Mouse (Mus musculus) urinary bladder, postnatal 10 days (tissue): ENCODE results near the gene Olfr1180.
"Not testable (repeated sequence)": the region's sequence is repeated elsewhere in the genome, so short reads cannot be mapped to it uniquely, and the experiment has no call there.

ENCODE experiments used
- DNase-seq: peaks from one replicate; pipeline ENCODE4 v3.0.0; 2022; ENCODE audit warnings: low spot score

The Olfr1180 gene

DNA sequence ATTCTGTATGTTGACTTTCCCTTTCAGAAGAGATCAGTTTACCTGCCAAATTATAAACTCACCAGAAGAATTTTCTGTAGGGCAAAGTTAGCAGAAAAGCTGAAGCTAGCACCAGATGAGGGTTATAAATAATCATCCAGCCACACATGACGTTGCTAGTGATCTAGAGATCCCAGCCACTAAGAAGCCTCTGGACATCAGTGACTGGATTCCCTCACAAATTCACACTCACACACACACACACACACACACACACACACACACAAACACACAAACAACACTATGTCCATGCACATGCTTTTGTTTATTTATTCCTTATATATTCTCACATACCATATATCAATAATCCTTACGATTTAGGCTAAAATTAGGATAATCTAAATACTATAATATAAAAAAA is at the start of gene Olfr1180:
Gene Olfr1180, minus strand, starts transcription at position 101 of the 400 bp plus-strand sequence.
- DNase-seq = no peak

DNA sequence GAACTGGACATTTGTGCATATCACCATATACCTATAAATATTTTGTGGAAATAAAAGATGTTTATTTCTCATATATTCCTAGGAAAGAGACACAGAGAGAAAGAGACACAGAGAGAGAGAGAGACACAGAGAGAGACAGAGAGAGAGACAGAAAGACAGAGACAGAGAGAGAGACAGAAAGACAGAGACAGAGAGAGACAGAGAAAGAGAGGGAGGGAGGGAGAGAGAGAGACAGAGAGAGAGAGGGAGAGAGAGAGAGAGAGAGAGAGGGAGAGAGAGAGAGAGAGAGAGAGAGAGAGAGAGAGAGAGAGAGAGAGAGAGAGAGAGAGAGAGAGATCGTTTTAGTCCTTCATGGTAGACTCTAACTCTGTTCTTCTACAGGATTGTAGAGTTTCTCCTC is 35.6 kb upstream of the Olfr1180 start, which contains the start of gene Olfr1183:
Gene Olfr1183, plus strand, starts transcription at position 301 of the 400 bp plus-strand sequence.
- not testable (repeated sequence) for DNase-seq

DNA sequence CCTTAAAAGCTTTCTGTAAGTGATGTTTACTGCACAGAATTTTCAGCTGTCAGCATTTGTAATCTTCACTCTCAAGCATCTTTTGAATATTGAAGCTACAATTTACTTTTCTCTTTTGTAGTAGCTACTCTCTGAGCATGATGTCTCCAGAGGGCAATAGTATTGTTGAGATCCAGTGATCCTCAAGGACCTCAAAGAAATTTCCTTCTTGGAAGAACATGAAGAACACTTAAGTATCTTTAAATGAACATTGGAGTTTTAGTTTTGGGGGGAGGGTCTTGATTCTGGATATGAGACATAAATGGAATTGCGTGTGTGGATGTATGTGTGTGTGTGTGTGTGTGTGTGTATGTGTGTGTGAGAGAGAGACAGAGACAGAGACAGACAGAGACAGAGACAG is 30.1 kb upstream of the Olfr1180 start, which contains the start of gene Gm13757:
Gene Gm13757, minus strand, starts transcription at position 101 of the 400 bp plus-strand sequence.
- no peak for DNase-seq

GRCm38 (mm10) chr2:88426071-88426470 is 7.1 kb upstream of the Olfr1180 start, which contains the start of gene Olfr1181:
Gene Olfr1181, minus strand, starts transcription at chr2:88426171.
- no peak for DNase-seq

DNA sequence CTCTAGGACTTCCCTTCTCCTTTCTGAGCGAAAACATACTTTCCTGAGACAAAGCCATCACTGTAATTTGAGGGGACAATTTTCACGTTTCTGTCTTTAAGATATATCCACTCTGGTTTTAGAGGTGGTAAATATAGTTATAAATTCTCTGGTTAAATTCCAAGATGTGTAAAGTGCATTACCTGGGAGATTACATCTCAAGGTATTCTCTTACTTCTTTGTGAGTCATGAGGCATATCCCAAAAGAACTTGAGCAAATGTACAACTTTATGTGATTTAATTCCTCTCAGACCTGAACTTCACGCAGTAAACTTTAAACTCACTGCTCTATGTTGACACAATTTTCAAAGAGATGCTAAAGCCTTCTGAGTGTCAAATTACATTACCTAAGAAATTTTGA is 12.6 kb downstream of the Olfr1180 start, which contains the start of gene Olfr1179:
Gene Olfr1179, minus strand, starts transcription at position 101 of the 400 bp plus-strand sequence.
- no peak for DNase-seq

DNA sequence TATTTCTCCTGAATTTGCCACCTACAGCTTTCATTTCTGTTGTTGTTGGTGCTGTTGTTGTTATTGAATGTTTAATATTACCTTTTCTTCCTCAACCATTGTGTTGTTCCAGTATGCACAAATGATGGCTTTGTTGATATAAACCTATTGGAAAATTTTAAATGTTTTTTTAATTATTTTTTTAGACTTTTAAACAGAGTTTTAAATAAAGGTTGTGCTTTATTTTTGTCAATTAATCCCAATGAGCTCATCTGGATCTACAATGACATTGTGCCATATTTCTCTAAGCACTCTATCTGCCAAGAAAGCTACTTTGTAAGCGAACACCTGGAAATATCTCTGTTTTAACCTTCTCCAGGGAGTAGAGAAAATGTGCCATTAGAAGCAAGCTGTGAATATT is 32.2 kb downstream of the Olfr1180 start, which contains the start of gene Olfr1178:
Gene Olfr1178, plus strand, starts transcription at position 301 of the 400 bp plus-strand sequence.
- DNase-seq = no peak
